17 mouse cellular contexts compared by ENCODE assay signal in the genomic region with DNA sequence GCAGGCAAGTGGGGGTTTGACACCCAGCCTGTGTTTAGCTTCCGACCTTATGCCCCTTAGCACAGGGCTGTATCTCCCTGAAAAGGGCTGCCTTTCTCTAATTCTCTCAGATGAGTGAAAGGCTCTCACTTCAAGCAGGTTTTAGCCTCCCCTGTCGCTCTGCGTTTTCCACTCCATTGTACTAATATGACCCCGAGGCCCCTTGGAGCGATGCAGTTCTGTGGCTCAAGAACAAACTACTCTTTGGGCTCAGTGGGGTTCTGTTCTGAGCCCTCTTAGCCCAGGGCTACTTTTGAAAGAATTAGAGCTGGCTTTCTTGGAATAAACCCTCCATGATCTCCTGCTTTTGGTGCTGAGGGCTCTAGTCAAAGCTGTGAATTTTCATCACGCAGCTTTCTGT.
"Had no signal": no experiment of that assay in that cellular context is flagged by ENCODE, and none has a peak within 500 bp of the region (broad histone marks: within the 10 kb centered on the region; RNA-seq: fewer than 3 reads in every experiment).

No protein-coding gene starts in this region.

- H3K27ac ChIP-seq: midbrain, embryonic 10.5 days; midbrain, embryonic 12.5 days; neural tube, embryonic 13.5 days; neural tube, embryonic 15.5 days had no signal

- H3K4me3 ChIP-seq: midbrain, embryonic 10.5 days; midbrain, embryonic 12.5 days; myocyte; neural tube, embryonic 13.5 days; neural tube, embryonic 15.5 days had no signal

- DNase-seq: lung, adult 18-20 months; lung, embryonic 14.5 days; lung, postnatal 10 days; lung, postnatal 4 days; midbrain, embryonic 14.5 days; right cerebral cortex, adult 18-20 months; right cerebral cortex, postnatal 25 days; right cerebral cortex, postnatal 4 days; spleen, adult 18-20 months; thymus, adult 18-20 months; thymus, postnatal 14 days; thymus, postnatal 36 days had no signal
